Mouse (Mus musculus) cerebellum, postnatal 14 days (tissue): ENCODE data around the gene Gm3285.

Experiments
- DNase-seq, 2 experiments: peaks; one replicate each; pipeline ENCODE4 v3.0.0; 2021; ENCODE audit warnings: mixed read lengths in 2 of 2

Gm3285 gene

GRCm38 (mm10) chr10:77861675-77862074 is at the start of gene Gm3285:
Gene Gm3285 (plus strand): TSS chr10:77861975.
- no peak for DNase-seq

DNA sequence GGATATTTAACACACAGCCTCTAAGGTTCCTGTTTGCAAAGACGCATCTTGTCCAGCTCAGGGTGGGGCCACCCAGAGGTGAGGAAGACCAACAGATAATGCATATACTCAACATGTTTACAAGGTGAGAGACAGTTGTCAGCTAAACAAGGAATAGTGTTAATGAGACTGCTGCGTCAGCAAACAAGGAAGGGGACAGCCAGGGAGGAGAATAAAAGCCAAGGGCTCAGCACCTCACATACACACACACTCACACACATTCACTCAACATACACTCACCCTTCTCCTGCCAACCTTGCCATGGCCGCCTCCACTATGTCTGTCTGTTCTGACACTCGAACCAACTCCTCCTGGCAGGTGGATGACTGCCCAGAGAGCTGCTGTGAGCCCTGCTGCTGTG is 47.4 kb upstream of the Gm3285 start, which contains the start of gene Gm2696:
Gene Gm2696, plus strand, starts transcription at position 301 of the 400 bp plus-strand sequence.
- DNase-seq, result no peak

GRCm38 (mm10) chr10:77815514-77815913 is 46.3 kb upstream of the Gm3285 start:
- peak in 1 of 2 experiments; percentile 28 for DNase-seq

DNA sequence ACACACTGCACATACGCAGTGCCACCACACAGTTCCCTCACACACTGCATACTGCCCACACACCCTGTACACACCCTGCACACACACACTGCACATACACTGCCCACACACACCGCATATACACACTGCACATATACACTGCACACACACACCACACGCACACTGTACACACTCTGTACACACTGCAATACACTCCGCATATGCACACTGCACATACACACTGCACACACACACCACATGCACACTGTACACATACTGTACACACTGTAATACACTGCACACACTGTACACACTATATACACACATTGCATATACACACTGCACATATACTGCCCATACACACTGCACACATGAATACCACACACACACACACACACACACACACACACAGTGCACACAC is 43.3 kb upstream of the Gm3285 start:
- DNase-seq, result no peak

DNA sequence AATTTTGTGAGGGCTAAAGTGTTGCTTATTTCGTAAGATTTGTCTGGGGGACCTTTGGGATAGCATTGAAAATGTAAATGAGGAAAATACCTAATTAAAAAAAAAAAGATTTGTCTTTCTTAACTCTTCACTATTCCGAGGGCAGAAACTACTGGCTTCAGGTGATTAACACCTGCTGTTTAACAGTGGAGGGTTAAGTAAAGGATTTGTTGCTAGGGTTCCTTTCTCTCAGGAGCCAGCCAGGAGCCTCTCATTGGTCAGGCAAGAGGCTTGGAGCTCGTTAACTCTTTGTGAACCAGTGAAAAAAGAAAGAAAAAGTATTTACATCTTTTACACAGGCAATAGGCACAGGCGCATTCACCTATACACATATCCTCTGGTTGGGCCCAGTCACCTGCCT is 42.6 kb upstream of the Gm3285 start:
- no peak for DNase-seq

DNA sequence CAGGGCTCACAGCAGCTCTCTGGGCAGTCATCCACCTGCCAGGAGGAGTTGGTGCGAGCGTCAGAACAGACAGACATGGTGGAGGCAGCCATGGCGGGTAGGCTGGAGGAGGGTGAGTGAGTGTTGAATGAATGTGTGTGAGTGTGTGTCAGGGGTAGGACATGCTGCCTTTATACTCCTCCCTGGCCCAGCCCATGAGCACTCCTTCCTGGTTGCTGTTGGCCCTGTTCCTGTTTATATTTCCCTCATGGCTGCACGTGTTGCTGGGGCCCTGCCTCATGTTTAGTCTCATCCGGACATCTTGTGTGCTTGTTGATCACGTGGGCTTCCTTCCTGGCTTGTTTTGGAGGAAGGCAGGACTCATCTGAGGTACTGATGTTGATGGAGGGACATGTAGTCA is 34.8 kb upstream of the Gm3285 start, which contains the start of gene Krtap10-4:
Gene Krtap10-4, minus strand, starts transcription at position 145 of the 400 bp plus-strand sequence.
- DNase-seq, result no peak

DNA sequence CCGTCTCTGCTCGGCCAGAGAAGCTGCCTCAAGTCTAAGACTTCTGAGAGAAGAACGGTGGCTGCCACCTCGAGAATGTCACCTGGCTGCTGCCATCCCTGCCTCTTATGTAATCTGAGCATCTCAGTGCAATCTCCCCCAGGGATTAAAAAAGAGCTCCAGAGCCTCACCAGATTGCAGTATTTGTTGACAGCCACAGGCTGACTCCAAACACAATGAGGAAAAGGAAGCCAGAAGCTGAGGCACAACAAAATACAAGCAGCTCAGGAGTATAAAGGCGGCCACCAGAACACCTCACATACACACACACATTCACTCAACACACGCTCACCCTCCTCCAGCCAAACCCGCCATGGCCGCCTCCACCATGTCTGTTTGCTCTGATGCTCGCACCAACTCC is 26.1 kb upstream of the Gm3285 start, which contains the start of gene Krtap10-10:
Gene Krtap10-10, plus strand, starts transcription at position 301 of the 400 bp plus-strand sequence.
- no peak for DNase-seq

GRCm38 (mm10) chr10:77839006-77839405 is 22.8 kb upstream of the Gm3285 start:
- no peak for DNase-seq

GRCm38 (mm10) chr10:77846503-77846902 is 15.3 kb upstream of the Gm3285 start, which contains the start of gene Gm36176:
Gene Gm36176 (plus strand): TSS chr10:77846803.
- no peak for DNase-seq

DNA sequence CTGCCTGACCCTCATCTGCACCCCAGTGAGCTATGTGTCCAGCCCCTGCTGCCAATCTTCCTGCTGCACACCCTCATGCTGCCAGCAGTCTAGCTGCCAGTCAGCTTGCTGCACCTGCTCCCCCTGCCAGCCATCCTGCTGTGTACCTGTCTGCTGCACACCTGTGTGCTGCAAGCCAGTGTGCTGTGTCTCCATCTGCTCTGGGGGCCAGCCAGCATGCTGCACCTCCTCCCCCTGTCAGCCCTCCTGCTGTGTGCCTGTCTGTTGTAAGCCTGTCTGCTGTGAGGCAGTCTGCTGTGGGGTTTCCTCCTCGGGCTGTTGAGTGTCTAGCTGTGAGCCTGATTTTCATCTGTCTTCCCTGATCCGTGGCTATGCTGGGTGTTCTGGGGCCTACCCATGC is 14.8 kb upstream of the Gm3285 start:
- peak; percentile 42 to 72 for DNase-seq

- no peak for DNase-seq
These were observed 14.2 kb upstream of the Gm3285 start for GRCm38 (mm10) chr10:77847538-77847937.

DNA sequence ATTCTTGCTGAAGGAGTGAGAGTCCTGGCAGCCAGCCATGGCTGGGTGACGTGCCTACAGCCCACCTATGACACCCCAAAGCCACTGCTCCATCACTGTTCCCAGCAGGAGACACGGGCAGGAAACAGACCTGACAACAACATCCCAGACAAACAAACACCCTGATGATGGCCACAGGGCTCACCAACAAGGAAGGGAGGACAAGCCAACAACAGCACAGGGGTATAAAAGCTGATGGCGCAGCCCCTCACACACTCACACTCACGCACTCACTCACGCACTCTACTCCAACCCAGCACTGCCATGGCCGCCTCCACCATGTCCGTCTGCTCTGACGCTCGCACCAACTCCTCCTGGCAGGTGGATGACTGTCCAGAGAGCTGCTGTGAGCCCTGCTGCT is 9.2 kb upstream of the Gm3285 start, which contains the start of gene Gm10318:
Gene Gm10318, plus strand, starts transcription at position 301 of the 400 bp plus-strand sequence.
- DNase-seq, result no peak

GRCm38 (mm10) chr10:77864067-77864761 is 2.4 kb downstream of the Gm3285 start:
- no peak for DNase-seq

- DNase-seq, result no peak
These were observed 3.0 kb downstream of the Gm3285 start for GRCm38 (mm10) chr10:77864762-77865143.

DNA sequence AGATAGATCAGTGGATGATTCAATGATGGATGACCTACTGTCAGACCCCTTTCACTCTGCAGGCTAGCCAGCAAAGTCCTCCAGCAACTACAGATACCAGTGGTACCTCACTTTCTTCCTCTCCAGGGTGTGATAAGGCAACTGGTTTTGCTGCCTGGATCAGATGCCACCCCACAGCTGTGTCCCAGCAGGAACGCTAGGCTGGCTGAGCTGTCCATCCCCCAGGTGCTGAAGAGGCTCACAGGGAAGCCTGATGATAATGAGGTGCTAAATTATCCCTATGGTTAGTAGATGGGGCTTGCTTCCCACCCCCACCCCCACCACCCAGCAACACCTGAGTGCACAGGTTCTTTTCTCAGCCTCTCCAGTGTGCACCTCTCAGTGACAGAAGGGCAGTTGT is 5.8 kb downstream of the Gm3285 start:
- no peak for DNase-seq

- no peak for DNase-seq
These were observed 7.9 kb downstream of the Gm3285 start for GRCm38 (mm10) chr10:77869651-77870050.

DNA sequence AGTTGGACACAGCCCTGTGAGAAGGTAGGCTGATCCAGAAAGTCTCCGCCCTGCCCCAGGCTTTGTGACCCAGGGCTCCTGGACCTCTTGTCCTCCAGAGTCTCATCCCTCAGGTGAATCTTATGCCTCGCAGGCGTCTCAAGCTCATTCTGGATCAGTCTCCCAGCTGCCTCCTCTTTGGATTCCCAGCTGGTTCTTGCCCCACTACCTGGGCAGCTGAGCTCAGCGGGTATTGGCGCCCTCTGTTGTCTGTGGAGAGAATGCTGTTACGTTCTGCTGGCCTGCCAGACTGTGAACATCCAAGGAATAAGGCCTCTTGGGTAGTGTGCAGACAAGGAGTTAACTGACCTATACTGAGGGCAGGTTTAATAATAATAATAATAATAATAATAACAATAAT is 17.2 kb downstream of the Gm3285 start:
- peak; percentile 30 to 47 for DNase-seq

DNA sequence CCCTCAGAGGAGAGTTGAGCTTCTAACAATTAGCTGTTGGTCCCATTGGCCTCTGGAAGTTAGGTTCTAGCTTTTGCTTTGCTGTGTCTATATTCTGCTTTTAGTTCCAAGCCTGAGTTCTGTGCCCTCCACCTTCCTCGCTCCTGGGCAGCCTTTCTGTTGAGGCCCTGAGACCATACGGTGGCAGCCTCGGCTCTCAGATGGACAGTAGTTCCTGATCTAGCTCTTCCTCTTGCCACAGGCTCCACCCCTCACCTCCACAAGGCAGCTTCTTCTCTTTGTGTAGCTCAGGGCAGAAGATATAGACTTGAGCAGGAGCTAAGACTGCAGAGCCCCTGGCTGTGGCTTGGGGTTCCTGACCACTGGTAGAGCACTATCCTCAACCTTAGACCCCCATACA is 18.5 kb downstream of the Gm3285 start:
- no peak for DNase-seq

DNA sequence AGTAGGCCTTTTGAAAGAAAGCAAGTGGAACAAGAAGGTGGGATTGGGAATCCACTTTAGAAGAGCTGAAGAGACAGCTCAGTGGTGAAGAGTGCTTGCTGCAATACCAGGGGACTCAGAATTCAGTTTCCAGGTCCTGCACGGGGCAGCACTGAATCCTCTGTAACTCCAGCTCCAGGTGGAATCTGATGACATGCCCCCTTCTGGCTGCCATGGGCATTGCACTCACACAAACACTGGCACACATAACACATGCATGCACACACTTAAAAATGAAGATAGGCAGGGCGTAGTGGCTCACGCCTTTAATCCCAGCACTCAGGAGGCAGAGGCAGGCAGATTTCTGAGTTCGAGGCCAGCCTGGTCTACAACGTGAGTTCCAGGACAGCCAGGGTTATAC is 20.8 kb downstream of the Gm3285 start:
- no peak for DNase-seq

DNA sequence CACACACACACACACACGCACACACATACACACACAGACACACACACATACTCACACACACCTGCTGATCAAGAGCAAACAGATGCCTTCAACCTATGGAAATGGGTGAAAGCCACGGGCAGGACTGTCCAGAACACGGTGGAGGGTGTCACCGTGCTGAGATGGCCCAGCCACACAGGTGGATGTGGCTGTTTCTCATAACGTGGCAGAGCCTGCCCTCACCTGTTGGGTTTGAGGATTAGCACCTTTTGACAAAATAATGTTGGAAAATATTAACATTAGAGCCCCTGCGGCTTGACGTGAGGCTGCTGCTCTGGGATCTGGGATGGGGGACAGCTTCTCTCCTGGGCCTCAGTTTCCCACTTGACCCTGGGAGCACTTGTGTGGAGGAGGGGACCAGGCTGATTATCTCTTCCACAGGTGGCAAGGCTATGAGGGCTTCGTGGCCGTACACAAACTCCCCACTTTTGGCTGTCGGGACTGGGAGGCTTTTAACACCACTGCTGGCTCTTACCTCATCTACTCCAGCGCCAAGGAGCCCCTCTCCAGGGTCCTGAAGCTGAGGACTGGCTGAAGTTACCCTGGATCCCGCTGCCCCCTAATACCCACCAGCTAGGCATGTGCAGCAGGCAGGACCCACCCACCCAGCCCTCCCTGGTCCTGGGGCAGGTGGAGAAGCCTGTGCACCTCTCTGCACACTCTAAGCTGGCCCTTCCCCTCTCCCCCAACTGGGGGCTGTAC is 24.4 kb downstream of the Gm3285 start:
- peak; percentile 22 to 36 for DNase-seq

DNA sequence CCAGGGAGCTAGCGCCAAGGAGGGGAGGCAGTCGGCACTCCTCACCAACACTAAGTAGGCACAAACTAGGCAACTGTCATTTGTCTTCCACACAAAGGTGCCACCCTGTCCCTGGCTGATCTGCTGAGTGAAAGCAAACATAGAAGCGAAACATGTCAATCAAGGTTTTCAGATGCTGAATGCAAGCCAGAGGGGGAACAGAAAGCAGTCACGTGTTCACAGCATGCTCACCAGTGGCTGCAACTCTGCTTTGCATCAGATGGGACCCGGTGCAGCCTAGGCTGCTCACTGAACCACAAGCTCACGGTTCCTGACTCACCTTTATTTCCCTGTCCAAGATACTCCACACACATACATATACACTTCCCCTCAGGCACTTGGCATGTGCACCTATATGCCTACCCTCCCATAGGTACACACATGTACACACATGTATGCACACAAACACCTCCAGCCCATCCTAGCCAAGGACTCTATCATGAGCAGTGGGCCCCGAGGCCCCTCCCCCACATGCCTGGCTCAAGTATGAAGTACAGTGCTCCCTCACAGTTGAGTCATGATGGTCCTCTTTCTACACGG is 29.3 kb downstream of the Gm3285 start:
- no peak for DNase-seq

DNA sequence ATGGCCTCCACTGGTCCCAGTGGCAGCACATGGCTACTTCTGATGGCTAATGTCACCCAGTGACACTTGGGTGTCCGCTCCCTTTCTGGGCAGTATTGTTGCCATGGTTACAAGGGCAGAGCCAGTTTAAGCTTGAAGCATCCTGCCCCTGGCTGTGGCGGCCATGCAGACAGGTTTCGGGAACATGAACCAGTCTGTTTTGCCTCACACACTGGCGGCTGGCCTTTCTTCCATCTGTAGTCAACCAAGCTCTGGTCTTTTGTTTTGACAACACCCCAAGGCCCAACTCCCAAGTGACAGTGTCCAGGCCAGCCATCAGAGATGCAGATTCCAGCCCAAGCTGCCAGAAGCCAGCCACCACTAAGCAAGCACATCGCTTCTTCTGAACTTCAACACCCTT is 33.8 kb downstream of the Gm3285 start:
- DNase-seq, result no peak

- DNase-seq, result no peak
These were observed 38.4 kb downstream of the Gm3285 start for GRCm38 (mm10) chr10:77900126-77900525.
